Mouse (Mus musculus) adrenal gland, postnatal 10 days (tissue): ENCODE data around the gene Bex1. TPM values are rescaled to one million over a fixed set of nuclear protein-coding genes. Genes with fewer than 3 reads are reported as not detected.
"Not testable (repeated sequence)": the region's sequence is repeated elsewhere in the genome, so short reads cannot be mapped to it uniquely, and the experiment has no call there.

Experiments used
- DNase-seq: peaks from one replicate; pipeline ENCODE4 v3.0.0; 2021; ENCODE audit warnings: mixed read lengths
- long read RNA-seq, 2 experiments: library from polyadenylated mRNA; stranded (forward); transcript quantifications; one replicate each; pipeline ENCODE4 v2.0.0; 2021
- total RNA-seq, 2 experiments: library from RNA; stranded (reverse); gene quantifications; 2 replicates each; pipeline ENCODE4 v1.2.3; 2021

The Bex1 gene
- total RNA-seq = 10 to 100 TPM; 15.1 to 17.5 TPM
- long read RNA-seq, experiment 1, transcript Bex1-201 (3 exons, 866 nt) = major isoform, 13 of 19 reads
- long read RNA-seq, experiment 1, partial matches to known transcripts = 0 of 19 reads
- long read RNA-seq, experiment 1, other reads (novel, unspliced or antisense) = 6 of 19 reads
- long read RNA-seq, experiment 2, transcript Bex1-201 (3 exons, 866 nt) = major isoform, 7 of 14 reads
- long read RNA-seq, experiment 2, partial matches to known transcripts = 1 of 14 reads
- long read RNA-seq, experiment 2, other reads (novel, unspliced or antisense) = 6 of 14 reads

GRCm38 (mm10) chrX:136214729-136215677, at the start of gene Bex1, which contains the start of gene Tceal7:
Gene Bex1 (minus strand): TSS chrX:136215513.
Gene Tceal7 (plus strand): TSS chrX:136214779.
- not testable (repeated sequence) for DNase-seq

- DNase-seq = no peak
Observed at GRCm38 (mm10) chrX:136252023-136252729, 36.9 kb upstream of the Bex1 start.

GRCm38 (mm10) chrX:136249671-136250070, 34.4 kb upstream of the Bex1 start:
- DNase-seq = no peak

- peak; percentile 57 for DNase-seq
Observed at GRCm38 (mm10) chrX:136248811-136249210, 33.5 kb upstream of the Bex1 start.

- peak; percentile 44 for DNase-seq
Observed at GRCm38 (mm10) chrX:136245521-136246071, 30.3 kb upstream of the Bex1 start.

- DNase-seq = peak; percentile 82
Observed at GRCm38 (mm10) chrX:136244574-136245229, 29.4 kb upstream of the Bex1 start, which contains the start of gene Tceal9. Gene Tceal9 (plus strand): TSS chrX:136245079.

- no peak for DNase-seq
Observed at GRCm38 (mm10) chrX:136243181-136243580, 27.9 kb upstream of the Bex1 start.

GRCm38 (mm10) chrX:136238118-136238517, 22.8 kb upstream of the Bex1 start:
- peak; percentile 63 for DNase-seq

- peak; percentile 18 for DNase-seq
Observed at GRCm38 (mm10) chrX:136227768-136228167, 12.5 kb upstream of the Bex1 start.

- DNase-seq = no peak
Observed at GRCm38 (mm10) chrX:136223714-136224113, 8.4 kb upstream of the Bex1 start.

- DNase-seq = no peak
Observed at GRCm38 (mm10) chrX:136216303-136216702, 990 bp upstream of the Bex1 start.

- no peak for DNase-seq
Observed at GRCm38 (mm10) chrX:136213396-136213795, 1.9 kb downstream of the Bex1 start.

- no peak for DNase-seq
Observed at GRCm38 (mm10) chrX:136204406-136204805, 10.9 kb downstream of the Bex1 start.

- DNase-seq = peak; percentile 5
Observed at GRCm38 (mm10) chrX:136203664-136204066, 11.6 kb downstream of the Bex1 start, which contains the start of gene Tceal5. Gene Tceal5 (minus strand): TSS chrX:136203876.

GRCm38 (mm10) chrX:136203257-136203656, 12.1 kb downstream of the Bex1 start:
- no peak for DNase-seq

GRCm38 (mm10) chrX:136196873-136197272, 18.4 kb downstream of the Bex1 start:
- peak; percentile 50 for DNase-seq

- DNase-seq = no peak
Observed at GRCm38 (mm10) chrX:136195193-136195944, 19.9 kb downstream of the Bex1 start.

GRCm38 (mm10) chrX:136183107-136183506, 32.2 kb downstream of the Bex1 start:
- DNase-seq = no peak

GRCm38 (mm10) chrX:136180897-136181553, 34.3 kb downstream of the Bex1 start:
- DNase-seq = no peak

- DNase-seq = peak; percentile 5
Observed at GRCm38 (mm10) chrX:136172786-136173185, 42.5 kb downstream of the Bex1 start.
